Mouse (Mus musculus) stomach, embryonic 16.5 days (tissue): ENCODE measurements around the gene Fads1. TPM values are rescaled to one million over a fixed set of nuclear protein-coding genes. Genes with fewer than 3 reads are reported as not detected.

ENCODE experiments used
- ATAC-seq: fragments of 200-750 bp; cut with Nextera tagmentation; 2 replicates; pipeline ENCODE4 v1.8.0; 2017; ENCODE audit warnings: moderate number of reproducible peaks, moderate TSS enrichment; ENCODE audit not compliant: insufficient read depth, low FRiP score
- H3K27ac ChIP-seq: fragments of 300-500 bp; sonication (generic); 2 replicates; pipeline ENCODE4 v1.5.1; 2014; ENCODE audit warnings: low read length
- H3K27me3 ChIP-seq: fragments of 300-500 bp; sonication (generic); 2 replicates; pipeline ENCODE4 v1.6.1; 2014; ENCODE audit warnings: low read length, control low read depth, mixed read lengths; ENCODE audit not compliant: control insufficient read depth, insufficient read depth
- H3K36me3 ChIP-seq: fragments of 300-500 bp; sonication (generic); 2 replicates; pipeline ENCODE4 v1.6.1; 2014; ENCODE audit warnings: low read length; ENCODE audit not compliant: control insufficient read depth, insufficient read depth
- H3K4me1 ChIP-seq: fragments of 300-500 bp; sonication (generic); 2 replicates; pipeline ENCODE4 v1.6.1; 2014; ENCODE audit warnings: low read length, control low read depth, mixed read lengths; ENCODE audit not compliant: control insufficient read depth, insufficient read depth
- H3K4me2 ChIP-seq: fragments of 300-500 bp; sonication (generic); 2 replicates; pipeline ENCODE4 v1.6.1; 2014; ENCODE audit warnings: low read depth, low read length, mixed read lengths
- H3K4me3 ChIP-seq: fragments of 300-500 bp; sonication (generic); replicated peaks from 2 replicates; pipeline ENCODE4 v1.5.1; 2014; ENCODE audit warnings: mild to moderate bottlenecking, low read length
- H3K9ac ChIP-seq: fragments of 300-500 bp; sonication (generic); 2 replicates; pipeline ENCODE4 v1.6.1; 2014; ENCODE audit warnings: low read length
- H3K9me3 ChIP-seq: fragments of 300-500 bp; sonication (generic); replicated peaks from 2 replicates; pipeline ENCODE4 v1.6.1; 2016; ENCODE audit warnings: low read length, control low read depth; ENCODE audit not compliant: control insufficient read depth
- WGBS: fragments of 180-500 bp; shearing (Covaris S2); extraction: QIAGEN DNeasy Blood & Tissue Kit; methylation state at CpG from one replicate; pipeline ENCODE4 v1.1.7; 2014; 5-methylcytosine and 5-hydroxymethylcytosine counted together
- polyA plus RNA-seq: library from polyadenylated mRNA; unstranded; fragments of >200 nt; fragmentation: Nextera tagmentation; extraction: Ambion mirVana; gene quantifications from 2 replicates; pipeline ENCODE4 v1.2.1, GENCODE M21; 2015

The Fads1 gene
- 107 and 117 TPM in 2 replicates for polyA plus RNA-seq

GRCm38 (mm10) chr19:10182670-10183298, at the start of gene Fads1:
Fads1 (plus strand) TSS chr19:10182888.
- H3K27ac ChIP-seq, result peak within 1 kb of the TSS; percentile 81
- under 1% methylated on average over 70 of the region's 70 CpGs for whole genome bisulfite sequencing
- H3K36me3 ChIP-seq, result peaks cover 6% of the 10 kb centered on the region; the same call in 1 of the 2 replicates
- peak within 1 kb of the TSS; percentile 76 for H3K4me2 ChIP-seq
- peak; percentile 97 for ATAC-seq
- peak within 1 kb of the TSS; percentile 61 for H3K4me3 ChIP-seq
- H3K27me3 ChIP-seq, result no peaks in the 10 kb centered on the region
- H3K4me1 ChIP-seq, result peaks cover 20% of the 10 kb centered on the region; the same call in 1 of the 2 replicates
- H3K9ac ChIP-seq, result peak within 1 kb of the TSS; percentile 78
- no peaks in the 10 kb centered on the region for H3K9me3 ChIP-seq

- Histone ChIP-seq H3K4me1 (peaks cover 10% of the 10 kb centered on the region), H3K27me3 (no peaks in the 10 kb centered on the region), H3K9me3 (no peaks in the 10 kb centered on the region), H3K36me3 (no peaks in the 10 kb centered on the region), H3K27ac (peak overlapping the region; percentile 84), H3K9ac (no peak overlapping the region), H3K4me3 (no peak overlapping the region), H3K4me2 (no peak overlapping the region; the same call in none of the 2 replicates)
- 33% methylated on average over 2 of the region's 2 CpGs for WGBS
- ATAC-seq, result peak; percentile 82
Measured at GRCm38 (mm10) chr19:10134692-10135091, 48.0 kb upstream of the Fads1 start.

GRCm38 (mm10) chr19:10137423-10137822, 45.3 kb upstream of the Fads1 start:
- ATAC-seq, result no peak

GRCm38 (mm10) chr19:10139736-10140135, 43.0 kb upstream of the Fads1 start:
- Histone ChIP-seq H3K9ac (no peak overlapping the region), H3K36me3 (no peaks in the 10 kb centered on the region), H3K4me3 (no peak overlapping the region), H3K27ac (no peak overlapping the region), H3K9me3 (no peaks in the 10 kb centered on the region), H3K4me2 (no peak overlapping the region), H3K27me3 (no peaks in the 10 kb centered on the region), H3K4me1 (peaks cover 5% of the 10 kb centered on the region)
- WGBS, result 71% methylated on average over 6 of the region's 6 CpGs
- no peak for ATAC-seq

More at GRCm38 (mm10) chr19:10137423-10137822, 45.3 kb upstream of the Fads1 start:
- no peak overlapping the region for H3K4me3 ChIP-seq
- no peaks in the 10 kb centered on the region for H3K36me3 ChIP-seq
- H3K4me2 ChIP-seq, result no peak overlapping the region
- WGBS, result 67% methylated on average over 5 of the region's 5 CpGs
- H3K27me3 ChIP-seq, result no peaks in the 10 kb centered on the region
- no peak overlapping the region for H3K9ac ChIP-seq
- no peak overlapping the region for H3K27ac ChIP-seq
- H3K9me3 ChIP-seq, result no peaks in the 10 kb centered on the region
- peaks cover 10% of the 10 kb centered on the region for H3K4me1 ChIP-seq

- H3K4me3 ChIP-seq, result no peak overlapping the region
- ATAC-seq, result no peak
- 50% methylated on average over 2 of the region's 2 CpGs for WGBS
- no peak overlapping the region for H3K9ac ChIP-seq
- H3K4me2 ChIP-seq, result no peak overlapping the region
- H3K27me3 ChIP-seq, result no peaks in the 10 kb centered on the region
- H3K9me3 ChIP-seq, result no peaks in the 10 kb centered on the region
- H3K4me1 ChIP-seq, result no peaks in the 10 kb centered on the region
- no peak overlapping the region for H3K27ac ChIP-seq
- H3K36me3 ChIP-seq, result no peaks in the 10 kb centered on the region
Measured at GRCm38 (mm10) chr19:10143667-10144066, 39.0 kb upstream of the Fads1 start.

GRCm38 (mm10) chr19:10144464-10144863, 38.2 kb upstream of the Fads1 start:
- no peak for ATAC-seq
- WGBS, result 45% methylated on average over 4 of the region's 4 CpGs

GRCm38 (mm10) chr19:10148555-10148954, 34.1 kb upstream of the Fads1 start:
- H3K4me2 ChIP-seq, result no peak overlapping the region
- no peaks in the 10 kb centered on the region for H3K27me3 ChIP-seq
- no peak overlapping the region for H3K4me3 ChIP-seq
- H3K4me1 ChIP-seq, result no peaks in the 10 kb centered on the region
- peak; percentile 58; the same call in 1 of the 2 replicates for ATAC-seq
- WGBS, result 66% methylated on average over 6 of the region's 6 CpGs
- no peaks in the 10 kb centered on the region for H3K36me3 ChIP-seq
- H3K9me3 ChIP-seq, result no peaks in the 10 kb centered on the region
- H3K27ac ChIP-seq, result peak overlapping the region; percentile 69
- no peak overlapping the region for H3K9ac ChIP-seq

More at GRCm38 (mm10) chr19:10144464-10144863, 38.2 kb upstream of the Fads1 start:
- Histone ChIP-seq H3K9ac (no peak overlapping the region), H3K9me3 (no peaks in the 10 kb centered on the region), H3K36me3 (no peaks in the 10 kb centered on the region), H3K4me2 (no peak overlapping the region), H3K4me3 (no peak overlapping the region), H3K4me1 (no peaks in the 10 kb centered on the region), H3K27me3 (no peaks in the 10 kb centered on the region), H3K27ac (no peak overlapping the region)

- no peaks in the 10 kb centered on the region for H3K36me3 ChIP-seq
- H3K9ac ChIP-seq, result no peak overlapping the region
- H3K4me2 ChIP-seq, result no peak overlapping the region
- H3K9me3 ChIP-seq, result no peaks in the 10 kb centered on the region
- H3K4me1 ChIP-seq, result no peaks in the 10 kb centered on the region
- ATAC-seq, result no peak
- peak overlapping the region; percentile 69; the same call in 1 of the 2 replicates for H3K27ac ChIP-seq
- 62% methylated on average over 3 of the region's 3 CpGs for WGBS
- H3K27me3 ChIP-seq, result no peaks in the 10 kb centered on the region
- H3K4me3 ChIP-seq, result no peak overlapping the region
Measured at GRCm38 (mm10) chr19:10149189-10149588, 33.5 kb upstream of the Fads1 start.

GRCm38 (mm10) chr19:10157725-10158124, 25.0 kb upstream of the Fads1 start:
- ATAC-seq, result no peak
- H3K27ac ChIP-seq, result no peak overlapping the region
- no peaks in the 10 kb centered on the region for H3K36me3 ChIP-seq
- H3K4me2 ChIP-seq, result no peak overlapping the region
- WGBS, result 52% methylated on average over 2 of the region's 2 CpGs
- H3K4me1 ChIP-seq, result no peaks in the 10 kb centered on the region
- H3K9me3 ChIP-seq, result no peaks in the 10 kb centered on the region
- no peaks in the 10 kb centered on the region for H3K27me3 ChIP-seq
- no peak overlapping the region for H3K9ac ChIP-seq
- no peak overlapping the region for H3K4me3 ChIP-seq
